Mouse (Mus musculus) bone marrow, adult 2 months (tissue): ENCODE measurements around the gene Rab9. TPM values are rescaled to one million over a fixed set of nuclear protein-coding genes. Genes with fewer than 3 reads are reported as not detected.

Source experiments
- H3K27ac ChIP-seq: fragments of 200-500 bp; 2 replicates; pipeline ENCODE4 v1.5.1; 2012; ENCODE audit warnings: low read depth, mild to moderate bottlenecking, control low read depth, inconsistent platforms, low read length; ENCODE audit not compliant: control insufficient read depth, poor library complexity, insufficient read depth
- H3K4me1 ChIP-seq: fragments of 200-500 bp; 2 replicates; pipeline ENCODE4 v1.6.1; 2011; ENCODE audit warnings: low read length; ENCODE audit not compliant: control insufficient read depth, insufficient read depth
- H3K4me3 ChIP-seq: fragments of 200-500 bp; replicated peaks from 2 replicates; pipeline ENCODE3; 2011; ENCODE audit warnings: mild to moderate bottlenecking, low read depth, low read length, control low read depth; ENCODE audit not compliant: control insufficient read depth
- CTCF ChIP-seq: fragments of 200-500 bp; IDR thresholded peaks from 2 replicates; pipeline ENCODE4 v1.5.1; 2011; ENCODE audit warnings: low read length, control low read depth; ENCODE audit not compliant: control insufficient read depth, insufficient read depth
- POLR2A ChIP-seq: fragments of 200-500 bp; IDR thresholded peaks from 2 replicates; pipeline ENCODE4 v1.6.1; 2011; ENCODE audit warnings: low read depth, mild to moderate bottlenecking, control low read depth, low read length, borderline replicate concordance; ENCODE audit not compliant: control insufficient read depth
- WGBS: fragments of 180-500 bp; shearing (Covaris S2); methylation state at CpG from one replicate; pipeline ENCODE4 v1.1.7; 2018; 5-methylcytosine and 5-hydroxymethylcytosine counted together
- polyA plus RNA-seq: library from polyadenylated mRNA; stranded (reverse); fragments of >200 nt; gene quantifications from 2 replicates; pipeline ENCODE4 v1.2.4, GENCODE M21; 2011; ENCODE audit warnings: low replicate concordance; ENCODE audit not compliant: missing spikeins, insufficient read depth, insufficient read length

Rab9 gene
- polyA plus RNA-seq, 1 experiment: 26.0 TPM

DNA sequence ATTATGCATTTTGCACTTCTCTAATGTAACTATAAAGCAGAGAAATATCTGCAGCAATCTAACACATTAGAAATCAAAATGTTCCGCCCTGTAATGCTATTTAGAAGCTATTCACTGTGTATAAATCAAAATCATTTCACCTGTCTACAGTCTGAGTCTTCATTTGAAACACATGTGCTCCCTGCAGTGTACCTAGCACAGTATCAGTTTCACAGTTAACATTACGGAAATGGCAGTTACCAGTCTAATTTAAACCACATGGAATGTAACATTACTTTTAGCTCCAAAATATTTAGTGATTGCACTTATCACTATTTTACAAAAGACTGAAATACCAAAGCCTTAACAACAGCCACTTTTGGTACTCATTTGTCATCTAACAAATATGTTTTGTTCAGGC is 44.9 kb downstream of the Rab9 start:
- no peak overlapping the region for H3K27ac ChIP-seq
- no peak for TF ChIP-seq POLR2A
- no peak for TF ChIP-seq CTCF
- H3K4me3 ChIP-seq: no peak overlapping the region
- no peaks in the 10 kb centered on the region; the same call in 1 of the 2 replicates for H3K4me1 ChIP-seq
- 90% methylated on average over 2 of the region's 2 CpGs for WGBS

DNA sequence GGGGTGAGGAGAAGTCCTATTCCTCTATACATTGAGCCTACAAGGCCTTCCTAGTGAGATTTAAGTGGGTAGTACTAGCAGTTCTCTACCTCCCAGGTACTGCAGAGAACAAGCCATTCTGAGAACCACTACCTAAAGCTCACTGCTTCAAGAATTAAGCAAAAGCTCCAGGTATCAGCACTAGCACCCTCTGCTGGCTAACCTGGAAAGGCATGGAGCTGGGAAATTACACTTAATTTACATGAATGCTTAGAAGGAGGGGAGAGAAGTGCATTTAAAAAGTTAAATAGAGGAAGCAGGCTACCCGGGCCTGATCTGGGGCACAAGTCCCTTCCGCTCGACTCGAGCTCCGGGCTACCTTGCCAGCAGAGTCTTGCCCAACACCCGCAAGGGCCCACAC is 63.5 kb downstream of the Rab9 start:
- Histone ChIP-seq H3K4me1 (no peaks in the 10 kb centered on the region), H3K4me3 (no peak overlapping the region), H3K27ac (no peak overlapping the region)
- WGBS: 54% methylated on average over 6 of the region's 6 CpGs
- 0 out of 2 replicates have a peak, but pooled peaks have one; percentile 13 for TF ChIP-seq CTCF
- no peak for TF ChIP-seq POLR2A

DNA sequence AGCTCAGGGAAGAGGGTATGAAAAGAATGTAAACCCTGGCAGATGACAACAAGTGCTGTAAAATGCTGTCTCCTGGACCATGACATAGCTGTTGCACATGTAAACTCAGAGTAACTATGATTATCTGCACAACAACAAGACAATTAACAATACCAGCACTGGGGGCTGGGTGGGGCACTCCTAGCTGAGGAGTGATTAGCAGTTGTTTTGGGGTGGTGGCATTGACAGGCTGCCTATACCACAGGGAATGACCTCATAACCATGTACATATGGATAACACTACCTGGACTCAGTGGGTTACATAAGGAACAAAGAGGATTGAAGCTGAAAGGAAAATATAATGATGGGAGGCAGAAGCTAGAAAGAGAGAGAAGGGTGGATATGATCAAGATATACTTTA is 71.8 kb downstream of the Rab9 start:
- H3K4me1 ChIP-seq: no peaks in the 10 kb centered on the region
- TF ChIP-seq CTCF (no peak), POLR2A (no peak)
- H3K4me3 ChIP-seq: no peak overlapping the region
- H3K27ac ChIP-seq: no peak overlapping the region

Other genes with a start within 250 kb of the Rab9 start
- 1.5 and 5.7 TPM in 2 replicates for gene Gpm6b, start 241.0 kb downstream of the Rab9 start, polyA plus RNA-seq
- gene Trappc2, start 39.3 kb downstream of the Rab9 start, polyA plus RNA-seq: 6.8 and 7.6 TPM in 2 replicates
- gene Ofd1, start 39.2 kb downstream of the Rab9 start, polyA plus RNA-seq: 6.2 and 6.6 TPM in 2 replicates
- gene Tceanc, start 38.7 kb upstream of the Rab9 start, polyA plus RNA-seq: 1.5 and 2.0 TPM in 2 replicates
- gene Egfl6, start 105.9 kb upstream of the Rab9 start, polyA plus RNA-seq: 1.1 and 1.5 TPM in 2 replicates